Mouse (Mus musculus) frontal cortex, postnatal 36 days (tissue): ENCODE data around the gene Ppl.

Source experiments
- DNase-seq, 2 experiments: peaks; one replicate each; pipeline ENCODE4 v3.0.0; 2022; ENCODE audit warnings: low spot score in 2 of 2

Gene Ppl

DNA sequence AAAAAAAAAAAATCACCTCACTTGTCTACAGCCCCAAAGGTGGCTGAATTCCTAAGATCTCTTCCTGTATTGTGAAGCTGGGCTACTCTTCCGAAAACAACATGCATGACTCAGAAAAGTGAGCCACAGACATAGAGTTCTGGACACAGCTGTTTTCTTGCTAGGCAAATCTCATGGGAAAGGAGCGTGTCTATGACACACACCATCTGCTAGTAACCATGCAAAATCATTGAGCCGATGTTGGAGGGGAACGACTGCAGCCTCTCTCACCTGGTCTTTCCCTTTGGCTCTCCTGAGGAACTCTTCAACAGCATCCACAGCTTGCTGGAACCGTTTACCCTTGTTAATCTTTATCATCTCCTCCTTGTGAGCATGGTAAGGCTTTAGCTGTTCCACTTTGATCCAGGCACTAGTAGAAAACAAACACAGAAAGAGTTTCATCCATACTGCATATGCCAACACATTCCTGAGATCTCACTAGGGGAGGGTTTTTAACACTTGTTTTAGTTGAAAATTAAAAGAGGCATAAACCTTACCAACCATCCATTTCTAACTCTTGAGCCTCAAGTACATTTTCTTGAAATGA, 95.5 kb downstream of the Ppl start:
- no peak for DNase-seq
